Mouse (Mus musculus) fibroblast of lung, adult 2 months (primary cell): ENCODE measurements around the gene Fam20c.

Source experiments
- DNase-seq: peaks from one replicate; pipeline ENCODE4 v3.0.0-alpha.2; 2011; ENCODE audit warnings: low read depth

Fam20c gene

GRCm38 (mm10) chr5:138754303-138755120 is at the start of gene Fam20c:
TSS of gene Fam20c (plus strand) at chr5:138754514.
- peak; percentile 46 for DNase-seq

GRCm38 (mm10) chr5:138707367-138707766 is 46.9 kb upstream of the Fam20c start:
- DNase-seq: no peak

- DNase-seq: no peak
Observed at GRCm38 (mm10) chr5:138708591-138708990, 45.7 kb upstream of the Fam20c start.

GRCm38 (mm10) chr5:138715561-138716095 is 38.7 kb upstream of the Fam20c start:
- DNase-seq: no peak

GRCm38 (mm10) chr5:138720329-138721190 is 33.8 kb upstream of the Fam20c start:
- DNase-seq: no peak

GRCm38 (mm10) chr5:138724417-138724816 is 29.9 kb upstream of the Fam20c start:
- no peak for DNase-seq

- DNase-seq: no peak
Observed at GRCm38 (mm10) chr5:138725151-138725550, 29.2 kb upstream of the Fam20c start.

GRCm38 (mm10) chr5:138730863-138731262 is 23.5 kb upstream of the Fam20c start:
- DNase-seq: no peak

GRCm38 (mm10) chr5:138733317-138733899 is 20.9 kb upstream of the Fam20c start:
- no peak for DNase-seq

GRCm38 (mm10) chr5:138734018-138734417 is 20.3 kb upstream of the Fam20c start:
- DNase-seq: no peak

GRCm38 (mm10) chr5:138735201-138735757 is 19.0 kb upstream of the Fam20c start:
- no peak for DNase-seq

GRCm38 (mm10) chr5:138740150-138740549 is 14.2 kb upstream of the Fam20c start:
- DNase-seq: no peak

- no peak for DNase-seq
Observed at GRCm38 (mm10) chr5:138741516-138741915, 12.8 kb upstream of the Fam20c start.

GRCm38 (mm10) chr5:138742281-138742680 is 12.0 kb upstream of the Fam20c start:
- no peak for DNase-seq

GRCm38 (mm10) chr5:138743631-138744030 is 10.7 kb upstream of the Fam20c start:
- DNase-seq: no peak

- DNase-seq: no peak
Observed at GRCm38 (mm10) chr5:138745378-138746099, 8.8 kb upstream of the Fam20c start.

- no peak for DNase-seq
Observed at GRCm38 (mm10) chr5:138753269-138753668, 1.0 kb upstream of the Fam20c start.

- DNase-seq: no peak
Observed at GRCm38 (mm10) chr5:138753946-138754302, 390 bp upstream of the Fam20c start.

- DNase-seq: no peak
Observed at GRCm38 (mm10) chr5:138755121-138755452, 773 bp downstream of the Fam20c start.

GRCm38 (mm10) chr5:138755453-138756301 is 1.4 kb downstream of the Fam20c start:
- DNase-seq: no peak
